Mouse (Mus musculus) ES-Bruce4 (cell line): Measurements from ENCODE around the gene Vmn2r97.
"Not testable (repeated sequence)": the region's sequence is repeated elsewhere in the genome, so short reads cannot be mapped to it uniquely, and the experiment has no call there.

ENCODE experiments used
- CTCF ChIP-seq: IDR thresholded peaks from one replicate; pipeline ENCODE4 v1.8.1; 2011; ENCODE audit warnings: low read depth, low read length
- POLR2A ChIP-seq: IDR thresholded peaks from one replicate; pipeline ENCODE4 v1.8.1; 2011; ENCODE audit warnings: low read length; ENCODE audit not compliant: insufficient read depth

- not testable (repeated sequence) for TF ChIP-seq CTCF, POLR2A
Measured at GRCm38 (mm10) chr17:18914000-18914399, at the start of gene Vmn2r97.
